Comparison of ENCODE assay signal across 8 mouse cellular contexts in genomic region chr10:82690494-82690893, GRCm38 (mm10). TPM values are rescaled to one million over a fixed set of nuclear protein-coding genes. Genes with fewer than 3 reads are reported as not detected.
A peak's percentile ranks its signal among the peaks of the same experiment; 100 is the strongest.
DNase-seq lines count a peak whose midpoint lies in the region; ATAC-seq and TF ChIP-seq lines count a peak whose summit lies in the region.

Gene Glt8d2, minus strand, starts transcription at chr10:82690650.

- TF ChIP-seq POLR2A in myocyte (IDR thresholded peaks at IDR 0.05; ENCODE audit: insufficient read length, low read depth): peak; percentile 55
- TF ChIP-seq POLR2A in thymus, adult 2 months (IDR thresholded peaks at IDR 0.05; ENCODE audit: control insufficient read depth, extremely low read depth, insufficient read depth, low read length, poor library complexity): no peak

- ATAC-seq in granulocyte monocyte progenitor cell, adult 5-6 weeks (replicated peaks; ENCODE audit: poor library complexity, severe bottlenecking): peak; percentile 38; the same call in 1 of the 2 replicates
- peak; percentile 87 for ATAC-seq in intestine, embryonic 15.5 days
- 0 out of 2 replicates have a peak, but pooled peaks have one; percentile 25 for ATAC-seq in liver, embryonic 11.5 days (replicated peaks; ENCODE audit: low FRiP score)

- TF ChIP-seq CTCF in thymus, adult 2 months (IDR thresholded peaks at IDR 0.05; ENCODE audit: borderline replicate concordance, control insufficient read depth, extremely low read depth, insufficient read depth, low read length, poor library complexity): no peak

- H3ac ChIP-seq in myocyte (ENCODE audit: control insufficient read depth, insufficient read length): no peak within 1 kb of the TSS

- WGBS in intestine, embryonic 15.5 days: 1% methylated on average over 14 of the region's 14 CpGs
- 12% methylated on average over 14 of the region's 14 CpGs for WGBS in liver, embryonic 11.5 days
- 16% methylated on average over 14 of the region's 14 CpGs for WGBS in thymus, adult 2 months

- H3K4me1 ChIP-seq in intestine, embryonic 15.5 days (replicated peaks): peaks cover 7% of the 10 kb centered on the region; the same call in 1 of the 2 replicates
- 0 out of 2 replicates have a peak, but pooled peaks cover 6% of the 10 kb centered on the region for H3K4me1 ChIP-seq in liver, embryonic 11.5 days (replicated peaks; ENCODE audit: control insufficient read depth, insufficient read depth, low read length)
- H3K4me1 ChIP-seq in thymus, adult 2 months (replicated peaks; ENCODE audit: control insufficient read depth, insufficient read depth, low read length): peaks cover 6% of the 10 kb centered on the region

- no peaks in the 10 kb centered on the region for H3K36me3 ChIP-seq in intestine, embryonic 15.5 days
- no peaks in the 10 kb centered on the region for H3K36me3 ChIP-seq in liver, embryonic 11.5 days (ENCODE audit: control insufficient read depth, insufficient read depth, low read length)
- no peaks in the 10 kb centered on the region for H3K36me3 ChIP-seq in myocyte (ENCODE audit: control insufficient read depth, insufficient read depth)
- H3K36me3 ChIP-seq in thymus, adult 2 months (ENCODE audit: control insufficient read depth, insufficient read depth, low read length): no peaks in the 10 kb centered on the region

- no peaks in the 10 kb centered on the region for H3K27me3 ChIP-seq in intestine, embryonic 15.5 days (replicated peaks)
- H3K27me3 ChIP-seq in liver, embryonic 11.5 days (replicated peaks; ENCODE audit: control insufficient read depth, insufficient read depth, low read length): peaks cover 3% of the 10 kb centered on the region; the same call in 1 of the 2 replicates
- no peaks in the 10 kb centered on the region for H3K27me3 ChIP-seq in myocyte (ENCODE audit: control insufficient read depth, insufficient read depth, insufficient read length)
- no peaks in the 10 kb centered on the region for H3K27me3 ChIP-seq in thymus, adult 2 months (ENCODE audit: control insufficient read depth, insufficient read depth, low read length)

- H3K4me2 ChIP-seq in intestine, embryonic 15.5 days (replicated peaks): peak within 1 kb of the TSS; percentile 61
- H3K4me2 ChIP-seq in liver, embryonic 11.5 days: peak within 1 kb of the TSS; percentile 50
- peak within 1 kb of the TSS; percentile 98 for H3K4me2 ChIP-seq in myocyte (ENCODE audit: low read depth)

- H3K9me3 ChIP-seq in intestine, embryonic 15.5 days: no peaks in the 10 kb centered on the region
- H3K9me3 ChIP-seq in liver, embryonic 11.5 days (ENCODE audit: control insufficient read depth, low read length): no peaks in the 10 kb centered on the region

- H3K9ac ChIP-seq in intestine, embryonic 15.5 days: no peak within 1 kb of the TSS
- peak within 1 kb of the TSS; percentile 28; the same call in 1 of the 2 replicates for H3K9ac ChIP-seq in liver, embryonic 11.5 days (ENCODE audit: low read depth, low read length)

- peak within 1 kb of the TSS; percentile 21 for H3K4me3 ChIP-seq in intestine, embryonic 15.5 days (replicated peaks)
- H3K4me3 ChIP-seq in liver, embryonic 11.5 days (ENCODE audit: low read depth, low read length): peak within 1 kb of the TSS; percentile 11; the same call in 1 of the 2 replicates
- peak within 1 kb of the TSS; percentile 2 for H3K4me3 ChIP-seq in myocyte
- H3K4me3 ChIP-seq in thymus, adult 2 months (ENCODE audit: control insufficient read depth, insufficient read depth, low read length): no peak within 1 kb of the TSS

- DNase-seq in Muller cell, postnatal 12 days (ENCODE audit: inconsistent ontology term): peak; percentile 23
- peak; percentile 76 for DNase-seq in embryo, embryonic 9.5 days (ENCODE audit: extremely low spot score)
- no peak for DNase-seq in liver, embryonic 11.5 days (ENCODE audit: low spot score)
- peak; percentile 75 for DNase-seq in urinary bladder, postnatal 14 days (ENCODE audit: low spot score)
- DNase-seq in thymus, adult 2 months: no peak

- no peaks in the 10 kb centered on the region for H3K79me2 ChIP-seq in myocyte (ENCODE audit: control insufficient read depth, insufficient read depth)

- peak within 1 kb of the TSS; percentile 68 for H3K27ac ChIP-seq in intestine, embryonic 15.5 days
- H3K27ac ChIP-seq in liver, embryonic 11.5 days (ENCODE audit: low read depth, low read length): no peak within 1 kb of the TSS
- H3K27ac ChIP-seq in thymus, adult 2 months (ENCODE audit: control insufficient read depth, insufficient read depth, low read length): no peak within 1 kb of the TSS

TF ChIP-seq in myocyte, 11 proteins besides CTCF, POLR2A, EP300 and RAD21:
- TF ChIP-seq USF1 (IDR thresholded peaks at IDR 0.05; ENCODE audit: low read depth): no peak
- TF ChIP-seq E2F4 (IDR thresholded peaks at IDR 0.05; ENCODE audit: insufficient read depth): no peak
- TF ChIP-seq CEBPB (IDR thresholded peaks at IDR 0.05; ENCODE audit: insufficient read depth, poor library complexity, severe bottlenecking): no peak
- TF ChIP-seq REST (IDR thresholded peaks at IDR 0.05; ENCODE audit: insufficient read depth, insufficient read length): no peak
- no peak for TF ChIP-seq SRF (IDR thresholded peaks at IDR 0.05; ENCODE audit: control insufficient read depth, insufficient read length, low read depth)
- TF ChIP-seq POLR2AphosphoS2 (IDR thresholded peaks at IDR 0.05; ENCODE audit: insufficient read length, low read depth): no peak
- TF ChIP-seq TCF3 (IDR thresholded peaks at IDR 0.05; ENCODE audit: insufficient read length, low read depth): no peak
- TF ChIP-seq TCF12 (IDR thresholded peaks at IDR 0.05; ENCODE audit: insufficient read depth, poor library complexity, severe bottlenecking): no peak
- peak; percentile 23 to 83 (median 54) for TF ChIP-seq MYOG (IDR thresholded peaks at IDR 0.05; ENCODE audit: control insufficient read depth in 1 of 3, insufficient read depth in 1 of 3, insufficient read length in 2 of 3, low read depth in 2 of 3)
- no peak for TF ChIP-seq MAX (IDR thresholded peaks at IDR 0.05; ENCODE audit: low read depth)
- peak in 2 of 3 experiments; percentile 90 to 95 for TF ChIP-seq MYOD1 (IDR thresholded peaks at IDR 0.05; ENCODE audit: control insufficient read depth in 1 of 3, insufficient read length in 2 of 3, low read depth in 2 of 3)

RNA-seq across cellular contexts. Expression of gene Glt8d2, which starts in this region (rescaled TPM):
- 1.6 TPM in 1 of 2 replicates, not detected in the other for total RNA-seq in granulocyte monocyte progenitor cell, adult 5-6 weeks (2014; fragmentation: Nextera tagmentation)
- total RNA-seq in granulocyte monocyte progenitor cell, adult 5-6 weeks (2017): 1.8 and 2.5 TPM in 2 replicates
- polyA plus RNA-seq in intestine, embryonic 15.5 days (2015; fragmentation: Nextera tagmentation; extraction: Ambion mirVana): 5.1 and 6.9 TPM in 2 replicates
- 1.2 TPM in 2 replicates for polyA plus RNA-seq in liver, embryonic 11.5 days (2014; fragmentation: Nextera tagmentation; extraction: Ambion mirVana)
- polyA plus RNA-seq in myocyte (2012; fragmentation: generic; extraction: Trizol): 2.8 TPM
- 7.9 and 8.9 TPM in 2 replicates for polyA plus RNA-seq in thymus, adult 2 months (2012; rRNA removed)

Comparison
In these comparisons a context has a peak if more than half of its experiments do, and no peak if none do; other contexts are left out.
1. DNase-seq: peak in Muller cell, postnatal 12 days (single experiment), embryo, embryonic 9.5 days (single experiment) and urinary bladder, postnatal 14 days (single experiment); none in liver, embryonic 11.5 days (single experiment) and thymus, adult 2 months (single experiment).
2. ATAC-seq: peak in every context shown above with its lines; median percentile 87 in intestine, embryonic 15.5 days; 38 in granulocyte monocyte progenitor cell, adult 5-6 weeks; 25 in liver, embryonic 11.5 days.
3. Peak in every context shown above with its lines, with median percentiles within 50 percentile points of each other: H3K4me2 ChIP-seq.